Mouse (Mus musculus) neural tube, embryonic 15.5 days (tissue): ENCODE data around the gene Tmem132c. TPM values are rescaled to one million over a fixed set of nuclear protein-coding genes. Genes with fewer than 3 reads are reported as not detected.

Experiments
- ATAC-seq: fragments of 200-750 bp; cut with Nextera tagmentation; 2 replicates; pipeline ENCODE4 v1.8.0; 2017; ENCODE audit warnings: mild to moderate bottlenecking, moderate TSS enrichment, moderate library complexity; ENCODE audit not compliant: low FRiP score
- H3K27ac ChIP-seq: fragments of 300-500 bp; sonication (generic); replicated peaks from 2 replicates; pipeline ENCODE4 v1.5.1; 2015; ENCODE audit warnings: mild to moderate bottlenecking, inconsistent platforms
- H3K27me3 ChIP-seq: fragments of 300-500 bp; sonication (generic); replicated peaks from 2 replicates; pipeline ENCODE4 v1.6.1; 2015; ENCODE audit warnings: inconsistent platforms
- H3K36me3 ChIP-seq: fragments of 300-500 bp; sonication (generic); 2 replicates; pipeline ENCODE4 v1.6.1; 2015; ENCODE audit warnings: inconsistent platforms
- H3K4me1 ChIP-seq: fragments of 300-500 bp; sonication (generic); 2 replicates; pipeline ENCODE4 v1.6.1; 2015; ENCODE audit warnings: inconsistent platforms
- H3K4me2 ChIP-seq: fragments of 300-500 bp; sonication (generic); 2 replicates; pipeline ENCODE4 v1.6.1; 2015; ENCODE audit warnings: inconsistent platforms, mild to moderate bottlenecking, moderate library complexity
- H3K4me3 ChIP-seq: fragments of 300-500 bp; sonication (generic); replicated peaks from 2 replicates; pipeline ENCODE4 v1.5.1; 2015; ENCODE audit warnings: mild to moderate bottlenecking, inconsistent platforms
- H3K9ac ChIP-seq: fragments of 300-500 bp; sonication (generic); replicated peaks from 2 replicates; pipeline ENCODE4 v1.6.1; 2015; ENCODE audit warnings: mild to moderate bottlenecking, inconsistent platforms
- H3K9me3 ChIP-seq: fragments of 300-500 bp; sonication (generic); replicated peaks from 2 replicates; pipeline ENCODE4 v1.6.1; 2016; ENCODE audit warnings: inconsistent platforms
- WGBS: fragments of 180-500 bp; shearing (Covaris S2); methylation state at CpG from one replicate; pipeline ENCODE4 v1.1.7; 2015; ENCODE audit warnings: mixed read lengths; 5-methylcytosine and 5-hydroxymethylcytosine counted together
- polyA plus RNA-seq: library from polyadenylated mRNA; unstranded; fragments of >200 nt; fragmentation: Nextera tagmentation; extraction: Ambion mirVana; gene quantifications from 2 replicates; pipeline ENCODE4 v1.2.1, GENCODE M21; 2015

The Tmem132c gene
- polyA plus RNA-seq, 1 experiment from 2014 or later, result 13.7 TPM

GRCm38 (mm10) chr5:127502838-127503237, 261.2 kb downstream of the Tmem132c start:
- no peak overlapping the region for H3K9ac ChIP-seq
- H3K27ac ChIP-seq, result no peak overlapping the region
- H3K4me1 ChIP-seq, result peaks cover 16% of the 10 kb centered on the region
- no peaks in the 10 kb centered on the region for H3K36me3 ChIP-seq
- H3K4me3 ChIP-seq, result no peak overlapping the region
- WGBS, result 48% methylated on average over 7 of the region's 7 CpGs
- ATAC-seq, result no peak
- H3K9me3 ChIP-seq, result no peaks in the 10 kb centered on the region
- H3K27me3 ChIP-seq, result no peaks in the 10 kb centered on the region
- no peak overlapping the region for H3K4me2 ChIP-seq

DNA sequence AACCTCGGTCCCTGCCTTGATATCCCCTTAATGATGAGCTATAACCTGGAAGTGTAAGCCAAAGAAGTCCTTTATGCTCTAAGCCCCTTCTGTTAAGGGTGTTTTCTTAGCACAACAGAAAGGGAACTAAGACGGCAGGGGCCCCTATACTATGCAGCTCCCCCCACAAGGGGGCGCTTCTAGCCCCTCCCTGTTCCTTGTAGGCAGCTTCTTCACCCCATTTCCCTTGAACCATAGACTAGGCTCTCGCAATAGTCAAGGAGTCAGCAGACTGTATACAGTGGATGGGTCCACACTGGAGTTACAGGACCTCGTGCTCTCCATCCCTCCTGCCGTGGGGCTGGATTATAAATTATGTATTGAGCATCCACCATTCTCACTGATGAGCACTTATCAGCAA, 264.1 kb downstream of the Tmem132c start:
- Histone ChIP-seq H3K36me3 (no peaks in the 10 kb centered on the region), H3K9me3 (no peaks in the 10 kb centered on the region), H3K27ac (no peak overlapping the region), H3K9ac (no peak overlapping the region), H3K4me3 (no peak overlapping the region), H3K4me1 (no peaks in the 10 kb centered on the region), H3K27me3 (no peaks in the 10 kb centered on the region), H3K4me2 (no peak overlapping the region)
- ATAC-seq, result no peak
- WGBS, result 77% methylated on average over 6 of the region's 6 CpGs

GRCm38 (mm10) chr5:127511653-127512052, 270.0 kb downstream of the Tmem132c start:
- Histone ChIP-seq H3K4me1 (no peaks in the 10 kb centered on the region; the same call in 1 of the 2 replicates), H3K4me3 (no peak overlapping the region), H3K9ac (no peak overlapping the region), H3K36me3 (no peaks in the 10 kb centered on the region), H3K9me3 (no peaks in the 10 kb centered on the region), H3K27ac (no peak overlapping the region), H3K4me2 (no peak overlapping the region), H3K27me3 (no peaks in the 10 kb centered on the region)
- WGBS, result 93% methylated on average over 6 of the region's 6 CpGs
- ATAC-seq, result no peak

DNA sequence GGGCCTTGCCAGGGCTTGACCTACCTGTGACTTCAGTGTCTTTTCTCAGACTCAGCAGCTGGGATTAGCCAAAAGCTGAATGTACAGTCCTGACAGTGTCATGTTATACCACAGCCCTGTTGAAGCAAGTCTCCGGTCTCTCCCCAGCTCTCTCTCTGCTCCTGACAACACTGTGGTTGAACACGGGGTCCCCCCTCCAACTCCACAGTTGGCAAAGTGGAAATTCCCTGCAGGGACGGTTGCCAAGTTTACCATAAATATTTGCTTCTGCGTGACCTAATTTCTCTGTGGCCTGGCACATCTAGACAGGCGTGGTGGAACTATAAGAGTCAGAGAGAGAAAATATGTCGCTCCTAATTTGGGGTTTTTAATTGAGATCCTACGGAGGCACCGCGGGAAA, 274.4 kb downstream of the Tmem132c start:
- no peaks in the 10 kb centered on the region for H3K36me3 ChIP-seq
- WGBS, result 88% methylated on average over 9 of the region's 9 CpGs

DNA sequence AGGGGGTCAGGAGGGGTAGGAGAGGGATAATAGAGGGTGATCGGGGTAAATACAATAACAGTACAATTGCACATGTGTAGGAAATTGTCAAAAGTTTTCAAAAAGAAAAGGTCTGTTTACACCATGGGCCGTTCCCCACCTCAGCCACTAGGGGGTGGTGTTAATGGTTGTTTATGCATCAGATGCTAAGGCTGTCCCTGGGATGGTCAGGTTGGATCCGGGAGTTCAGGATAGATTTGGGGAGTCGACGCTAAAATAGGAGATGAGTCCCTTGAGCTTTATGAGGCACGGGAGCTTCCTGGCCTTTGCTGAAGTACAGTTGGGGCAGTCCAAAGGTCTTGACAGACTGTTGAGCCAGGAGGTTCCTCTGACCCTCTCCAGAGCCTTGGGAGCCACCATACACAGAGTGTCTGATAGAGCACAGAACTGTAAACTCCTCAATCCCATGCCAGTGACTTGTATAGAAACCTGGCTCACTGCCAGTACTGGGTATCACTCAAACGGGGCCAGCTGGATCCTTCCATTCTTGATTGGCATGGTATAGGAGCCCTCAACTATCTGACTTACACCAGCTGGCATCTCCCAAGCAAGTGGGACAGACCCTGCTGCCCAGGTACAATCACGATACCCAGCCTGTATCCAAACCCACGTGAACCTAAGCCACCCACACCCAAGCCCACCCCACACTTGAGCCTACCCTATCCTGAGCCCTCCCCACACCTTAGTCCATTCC, 281.3 kb downstream of the Tmem132c start:
- Histone ChIP-seq H3K4me3 (no peak overlapping the region), H3K27ac (no peak overlapping the region), H3K36me3 (no peaks in the 10 kb centered on the region), H3K9ac (no peak overlapping the region), H3K4me2 (no peak overlapping the region), H3K27me3 (no peaks in the 10 kb centered on the region), H3K9me3 (no peaks in the 10 kb centered on the region), H3K4me1 (no peaks in the 10 kb centered on the region; the same call in 1 of the 2 replicates)
- no peak for ATAC-seq
- whole genome bisulfite sequencing, result 64% methylated on average over 9 of the region's 9 CpGs

More for the DNA sequence above, 274.4 kb downstream of the Tmem132c start:
- Histone ChIP-seq H3K9me3 (no peaks in the 10 kb centered on the region), H3K4me2 (no peak overlapping the region), H3K4me3 (no peak overlapping the region), H3K4me1 (no peaks in the 10 kb centered on the region; the same call in 1 of the 2 replicates), H3K27ac (no peak overlapping the region), H3K9ac (no peak overlapping the region), H3K27me3 (no peaks in the 10 kb centered on the region)
- ATAC-seq, result no peak

GRCm38 (mm10) chr5:127527344-127527974, 285.9 kb downstream of the Tmem132c start:
- no peak for ATAC-seq
- H3K27ac ChIP-seq, result no peak overlapping the region
- no peaks in the 10 kb centered on the region for H3K9me3 ChIP-seq
- H3K4me3 ChIP-seq, result no peak overlapping the region
- no peaks in the 10 kb centered on the region; the same call in 1 of the 2 replicates for H3K4me1 ChIP-seq
- 90% methylated on average over 10 of the region's 10 CpGs for WGBS
- no peak overlapping the region for H3K9ac ChIP-seq
- no peak overlapping the region for H3K4me2 ChIP-seq
- H3K36me3 ChIP-seq, result no peaks in the 10 kb centered on the region
- H3K27me3 ChIP-seq, result no peaks in the 10 kb centered on the region

- Histone ChIP-seq H3K4me1 (no peaks in the 10 kb centered on the region), H3K36me3 (no peaks in the 10 kb centered on the region), H3K27ac (no peak overlapping the region), H3K9me3 (no peaks in the 10 kb centered on the region), H3K27me3 (no peaks in the 10 kb centered on the region), H3K4me2 (no peak overlapping the region), H3K9ac (no peak overlapping the region), H3K4me3 (no peak overlapping the region)
- ATAC-seq, result no peak
- WGBS, result 87% methylated on average over 2 of the region's 2 CpGs
These were observed 295.9 kb downstream of the Tmem132c start for GRCm38 (mm10) chr5:127537508-127537907.

DNA sequence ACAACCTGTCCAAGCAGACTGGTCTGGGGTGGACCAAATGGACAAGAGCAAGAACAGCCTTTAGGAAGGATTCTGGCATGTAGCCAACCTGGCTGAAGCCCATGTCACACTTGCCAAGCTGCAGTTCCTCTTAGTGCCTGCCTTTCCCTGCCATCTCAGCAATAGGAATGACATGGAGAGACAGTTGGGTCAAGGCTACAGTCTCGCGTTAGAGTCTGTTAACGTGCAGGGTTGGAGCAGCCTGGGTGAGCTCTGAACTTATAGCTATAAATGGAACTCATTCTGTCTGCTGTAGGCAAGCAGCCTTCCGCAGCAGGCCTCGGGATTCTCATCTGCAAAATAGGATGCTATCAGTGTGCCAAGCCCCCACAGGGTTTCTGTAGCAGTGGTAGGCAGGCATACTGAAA, 305.0 kb downstream of the Tmem132c start:
- peaks cover 15% of the 10 kb centered on the region; the same call in 1 of the 2 replicates for H3K4me1 ChIP-seq
- H3K9ac ChIP-seq, result no peak overlapping the region
- H3K4me2 ChIP-seq, result no peak overlapping the region
- no peak overlapping the region for H3K4me3 ChIP-seq
- H3K9me3 ChIP-seq, result no peaks in the 10 kb centered on the region
- ATAC-seq, result no peak
- 78% methylated on average over 5 of the region's 5 CpGs for WGBS
- no peaks in the 10 kb centered on the region for H3K36me3 ChIP-seq
- no peaks in the 10 kb centered on the region for H3K27me3 ChIP-seq
- H3K27ac ChIP-seq, result no peak overlapping the region

GRCm38 (mm10) chr5:127548136-127548535, 306.5 kb downstream of the Tmem132c start:
- no peak overlapping the region for H3K9ac ChIP-seq
- peak overlapping the region; percentile 3; the same call in 1 of the 2 replicates for H3K4me2 ChIP-seq
- WGBS, result 56% methylated on average over 2 of the region's 2 CpGs
- H3K27me3 ChIP-seq, result no peaks in the 10 kb centered on the region
- H3K4me3 ChIP-seq, result no peak overlapping the region
- no peaks in the 10 kb centered on the region for H3K36me3 ChIP-seq
- H3K4me1 ChIP-seq, result peaks cover 15% of the 10 kb centered on the region; the same call in 1 of the 2 replicates
- peak overlapping the region; percentile 33; the same call in 1 of the 2 replicates for H3K27ac ChIP-seq
- no peaks in the 10 kb centered on the region for H3K9me3 ChIP-seq
- no peak for ATAC-seq

GRCm38 (mm10) chr5:127561086-127561485, 319.5 kb downstream of the Tmem132c start:
- no peaks in the 10 kb centered on the region for H3K36me3 ChIP-seq
- H3K9me3 ChIP-seq, result no peaks in the 10 kb centered on the region
- WGBS, result 89% methylated on average over 3 of the region's 3 CpGs
- ATAC-seq, result no peak
- H3K9ac ChIP-seq, result no peak overlapping the region
- H3K4me3 ChIP-seq, result no peak overlapping the region
- H3K27ac ChIP-seq, result no peak overlapping the region
- no peaks in the 10 kb centered on the region for H3K4me1 ChIP-seq
- H3K27me3 ChIP-seq, result no peaks in the 10 kb centered on the region
- no peak overlapping the region for H3K4me2 ChIP-seq

GRCm38 (mm10) chr5:127567165-127567741, 325.6 kb downstream of the Tmem132c start:
- ATAC-seq, result no peak
- Histone ChIP-seq H3K9me3 (no peaks in the 10 kb centered on the region), H3K4me3 (no peak overlapping the region), H3K4me1 (no peaks in the 10 kb centered on the region), H3K27me3 (no peaks in the 10 kb centered on the region), H3K4me2 (no peak overlapping the region), H3K9ac (no peak overlapping the region), H3K27ac (no peak overlapping the region), H3K36me3 (no peaks in the 10 kb centered on the region)
- 79% methylated on average over 6 of the region's 6 CpGs for WGBS

DNA sequence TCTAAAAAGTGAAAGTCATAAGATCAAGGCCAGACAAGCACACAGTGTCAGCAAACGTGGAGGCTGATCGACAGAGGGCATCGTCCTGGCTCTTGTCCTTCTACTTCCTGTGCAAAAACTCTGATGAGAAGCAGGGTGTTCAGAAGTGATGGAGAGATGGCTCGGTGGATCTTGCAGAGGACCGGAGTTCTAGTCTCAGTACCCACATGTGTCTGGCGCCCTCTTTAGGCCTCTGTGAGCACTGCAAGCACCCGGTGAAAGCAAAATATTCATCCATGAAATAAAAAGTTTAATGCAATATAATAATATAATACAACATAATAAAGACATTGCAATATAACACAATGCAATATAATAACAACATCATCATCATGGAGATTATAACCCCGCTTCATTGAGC, 335.8 kb downstream of the Tmem132c start:
- Histone ChIP-seq H3K36me3 (no peaks in the 10 kb centered on the region), H3K9me3 (no peaks in the 10 kb centered on the region), H3K9ac (no peak overlapping the region), H3K27me3 (no peaks in the 10 kb centered on the region), H3K4me3 (no peak overlapping the region), H3K27ac (no peak overlapping the region), H3K4me2 (no peak overlapping the region), H3K4me1 (no peaks in the 10 kb centered on the region)
- 62% methylated on average over 8 of the region's 8 CpGs for WGBS
- no peak for ATAC-seq
